Mouse (Mus musculus) kidney, postnatal 14 days (tissue): Measurements from ENCODE around the gene Atg4d.
"Not testable (repeated sequence)": the region's sequence is repeated elsewhere in the genome, so short reads cannot be mapped to it uniquely, and the experiment has no call there.

Experiments used
- DNase-seq: peaks from one replicate; pipeline ENCODE4 v3.0.0; 2022; ENCODE audit warnings: mixed read lengths

Gene Atg4d

DNA sequence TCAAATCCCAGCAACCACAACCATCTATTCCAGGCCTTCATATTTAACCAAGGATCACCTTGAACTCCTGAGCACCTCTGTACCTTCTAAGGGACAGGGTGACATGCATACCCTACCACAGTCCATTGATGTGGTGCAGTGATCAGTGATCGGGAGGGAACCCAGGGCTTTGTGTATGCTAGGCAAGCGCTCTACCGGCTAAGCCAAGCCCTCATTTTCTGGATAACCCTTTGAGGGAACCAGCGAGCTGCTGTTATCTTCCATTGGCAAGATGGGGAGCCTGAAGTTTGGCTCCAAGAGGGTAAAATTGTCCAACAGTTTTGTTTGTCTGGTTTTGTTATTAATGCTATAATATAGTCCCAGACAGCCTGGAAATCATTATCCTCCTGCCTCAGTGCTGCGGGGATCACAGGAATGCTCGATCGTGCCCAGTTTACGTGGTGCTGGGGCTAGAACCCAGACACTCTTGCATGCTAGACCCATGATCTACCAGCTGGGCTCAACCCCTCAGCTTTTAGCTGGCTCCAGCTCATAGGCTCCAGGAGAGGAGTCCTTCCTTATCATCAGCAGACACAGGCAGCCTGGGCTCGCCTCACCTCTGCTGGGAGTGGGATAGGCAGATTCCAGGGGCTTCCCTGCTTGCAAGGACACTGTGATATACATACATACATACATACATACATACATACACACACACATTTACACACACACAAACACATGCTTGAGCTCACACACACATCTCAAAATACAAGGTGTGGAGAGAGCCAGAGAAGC, 49.5 kb downstream of the Atg4d start:
- no peak for DNase-seq

DNA sequence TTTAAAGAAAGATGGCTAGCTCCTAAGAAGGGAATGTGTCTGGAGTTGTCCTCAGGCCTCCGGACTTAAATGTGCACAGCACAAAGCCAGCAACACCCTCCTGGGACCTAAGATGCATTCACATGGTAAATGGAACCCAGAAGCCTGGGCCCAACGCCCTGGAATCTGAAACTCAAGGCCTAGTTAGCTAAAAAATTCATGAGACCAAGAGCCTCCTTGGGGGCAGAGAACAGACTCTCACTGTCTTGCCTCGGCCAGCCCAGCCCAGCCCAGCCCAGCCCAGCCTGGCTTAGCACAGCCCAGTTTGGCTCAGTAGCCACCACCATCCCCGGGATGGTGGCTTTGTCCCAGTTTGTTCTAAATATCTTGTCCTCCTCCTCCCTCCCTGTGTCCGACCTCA, 50.3 kb downstream of the Atg4d start:
- DNase-seq = no peak

GRCm38 (mm10) chr9:21316696-21317095, 51.6 kb downstream of the Atg4d start:
- DNase-seq = no peak

DNA sequence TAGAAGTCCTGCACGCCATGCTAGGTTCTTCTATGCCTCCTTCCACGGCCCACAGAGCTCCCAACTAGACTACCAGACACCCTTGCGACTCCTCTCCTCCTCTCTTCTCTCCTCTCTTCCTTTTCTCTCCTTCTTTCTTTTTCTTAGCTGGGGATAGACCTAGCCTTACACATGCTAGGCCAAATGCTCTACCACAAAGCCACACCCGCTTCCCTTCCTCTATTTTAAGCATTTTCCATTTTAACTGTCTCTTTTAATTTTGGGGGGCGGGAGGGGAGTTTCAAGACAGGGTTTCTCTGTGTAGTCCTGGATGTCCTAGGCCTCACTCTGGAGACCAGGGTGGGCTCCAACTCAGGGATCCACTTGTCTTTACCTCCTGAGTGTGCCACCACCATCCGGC, 53.7 kb downstream of the Atg4d start:
- no peak for DNase-seq

DNA sequence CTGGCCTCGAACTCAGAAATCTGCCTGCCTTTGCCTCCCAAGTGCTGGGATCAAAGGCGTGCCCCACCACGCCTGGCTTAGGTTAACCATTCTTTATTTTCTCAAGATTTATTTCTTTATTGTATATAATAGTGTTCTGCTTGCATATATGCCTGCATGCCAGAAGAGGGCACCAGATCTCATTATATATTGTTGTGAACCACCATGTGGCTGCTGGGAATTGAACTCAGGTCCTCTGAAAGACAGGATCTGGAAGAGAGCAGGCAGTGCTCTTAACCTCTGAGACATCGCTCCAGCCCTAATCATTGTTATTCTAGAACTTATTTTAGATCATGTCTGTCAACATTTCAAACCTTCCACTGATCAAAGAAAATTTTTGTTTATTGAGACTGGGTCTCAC, 54.4 kb downstream of the Atg4d start:
- no peak for DNase-seq

- no peak for DNase-seq
Measured at GRCm38 (mm10) chr9:21320280-21320618, 55.2 kb downstream of the Atg4d start.

DNA sequence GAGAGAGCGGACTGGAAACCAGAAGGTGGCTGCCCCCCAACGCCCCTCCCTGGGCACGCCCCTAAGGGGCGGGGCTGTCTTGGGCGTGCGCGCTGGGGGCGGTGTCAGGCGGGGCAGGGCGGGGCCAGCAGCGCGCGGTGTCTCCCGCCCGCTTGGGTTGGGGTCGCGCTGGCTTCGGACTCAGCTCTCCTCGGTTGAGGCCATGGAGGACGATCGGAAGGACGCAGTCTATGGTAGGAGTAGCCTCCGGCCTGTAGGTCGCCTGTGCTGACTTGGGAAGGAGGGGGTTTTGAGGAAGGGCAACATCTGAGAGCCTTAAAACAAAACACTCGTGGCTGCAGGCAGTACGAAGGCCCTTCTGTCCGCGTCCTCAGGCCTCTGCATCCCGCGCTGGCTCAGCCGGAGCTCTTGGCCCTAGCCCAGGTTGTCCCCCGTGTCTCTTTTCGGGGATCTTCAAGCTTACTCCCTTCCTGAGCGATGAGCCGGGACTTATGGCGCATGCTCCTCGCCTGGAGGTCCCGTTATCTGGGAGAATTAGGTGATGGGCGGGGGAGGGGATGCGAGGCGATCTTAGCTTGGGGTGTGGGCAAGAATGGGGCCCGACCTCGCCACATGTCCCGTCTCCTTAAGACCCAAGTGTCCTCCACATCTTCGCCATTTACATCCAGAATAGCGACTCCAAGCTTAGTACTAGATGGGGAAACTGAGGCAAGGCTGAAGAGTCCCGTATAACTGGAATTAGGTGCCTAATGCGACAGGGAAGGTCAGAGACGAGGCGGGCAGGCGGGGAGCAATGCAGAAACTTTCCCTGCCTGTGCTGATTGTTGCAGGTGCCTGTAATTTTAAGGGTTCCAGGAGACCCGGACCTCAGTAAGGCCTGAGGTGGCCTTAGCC, 55.8 kb downstream of the Atg4d start, which contains the start of gene Slc44a2:
Gene Slc44a2, plus strand, starts transcription at position 80 of the 894 bp plus-strand sequence.
- peak; percentile 91 for DNase-seq

GRCm38 (mm10) chr9:21321513-21321835, 56.4 kb downstream of the Atg4d start:
- peak; percentile 54 for DNase-seq

DNA sequence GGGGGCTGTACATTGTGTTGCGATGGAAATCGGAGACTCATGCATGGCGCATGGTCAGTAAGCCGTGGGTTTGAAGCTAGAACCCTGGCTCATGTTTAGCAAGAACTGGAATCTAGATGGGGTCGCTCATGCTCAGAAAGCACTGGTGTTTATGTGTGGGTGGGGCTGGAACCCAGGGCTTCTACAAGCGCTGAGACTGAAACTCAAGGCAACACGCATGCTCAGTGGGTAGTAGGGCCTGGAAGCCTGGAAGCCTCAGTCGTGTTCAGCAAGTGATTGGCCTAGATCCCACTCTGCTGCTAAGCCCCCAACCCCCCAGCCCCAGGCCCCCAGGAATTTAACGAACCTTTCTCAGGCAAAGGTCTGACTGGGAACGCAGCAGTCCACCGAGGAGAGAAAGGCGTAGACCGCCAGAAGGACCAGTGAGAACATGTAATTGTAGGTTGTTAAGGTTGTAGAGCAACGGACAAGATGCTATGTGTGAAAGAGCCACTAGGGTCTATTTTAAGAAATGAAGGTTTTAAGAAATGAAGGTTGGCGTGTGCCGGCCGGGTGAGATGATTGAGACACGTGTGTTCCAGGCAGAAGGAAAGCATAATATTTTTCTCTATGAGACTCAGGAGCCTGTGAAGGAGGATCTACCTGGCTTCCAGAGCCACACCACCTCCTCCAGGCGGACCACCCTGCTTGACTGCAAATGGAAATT, 57.3 kb downstream of the Atg4d start:
- DNase-seq = no peak

DNA sequence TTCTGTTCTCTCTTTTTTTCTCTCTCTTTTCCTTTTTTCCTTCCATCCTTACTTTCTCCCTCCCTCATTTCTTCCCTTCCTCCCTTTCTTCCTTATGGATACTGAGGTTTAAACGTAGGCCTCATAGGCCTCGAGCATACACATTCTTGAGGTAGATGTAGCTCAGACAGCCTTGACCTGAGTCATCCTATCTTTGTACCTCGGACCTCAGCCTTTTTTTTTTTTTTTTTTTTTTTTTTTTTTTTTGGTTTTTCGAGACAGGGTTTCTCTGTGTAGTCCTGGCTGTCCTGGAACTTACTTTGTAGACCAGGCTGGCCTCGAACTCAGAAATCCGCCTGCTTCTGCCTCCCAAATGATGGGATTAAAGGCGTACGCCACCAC, 57.8 kb downstream of the Atg4d start:
- DNase-seq = not testable (repeated sequence)

DNA sequence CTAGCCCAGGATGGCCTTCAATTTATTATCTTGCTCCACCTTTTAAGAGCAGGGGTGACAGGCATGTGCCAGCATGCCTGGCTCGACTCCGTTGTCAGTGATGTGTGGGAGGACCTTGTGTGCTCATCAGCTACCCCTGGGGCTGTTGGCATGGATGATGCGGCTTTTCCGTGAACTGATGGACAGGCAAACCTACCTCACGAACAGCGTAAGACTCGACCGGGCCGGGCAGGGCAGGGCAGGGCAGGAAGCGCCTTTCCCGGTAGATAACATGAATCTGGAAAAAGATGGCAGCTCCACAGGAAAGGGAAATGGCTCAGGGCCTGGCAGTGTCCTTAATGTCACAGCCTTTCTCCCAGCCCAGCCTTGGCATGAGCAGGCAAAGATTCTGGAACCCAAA, 59.2 kb downstream of the Atg4d start:
- peak; percentile 57 for DNase-seq
